Mouse (Mus musculus) C2C12 (cell line): ENCODE measurements around the gene Brca1. TPM values are rescaled to one million over a fixed set of nuclear protein-coding genes. Genes with fewer than 3 reads are reported as not detected.
A peak's percentile ranks its signal among the peaks of the same experiment; 100 is the strongest.
"Not testable (repeated sequence)": the region's sequence is repeated elsewhere in the genome, so short reads cannot be mapped to it uniquely, and the experiment has no call there.

Experiments used
- H3K27me3 ChIP-seq: one replicate; pipeline ENCODE4 v1.6.1; 2011; ENCODE audit not compliant: control insufficient read depth, insufficient read depth, insufficient read length
- H3K36me3 ChIP-seq: one replicate; pipeline ENCODE4 v1.6.1; 2011; ENCODE audit not compliant: control insufficient read depth, insufficient read depth
- H3K4me3 ChIP-seq: one replicate; pipeline ENCODE4 v1.5.1; 2011; ENCODE audit warnings: mild to moderate bottlenecking, control low read depth; ENCODE audit not compliant: poor library complexity, insufficient read depth, severe bottlenecking
- H3K79me2 ChIP-seq: one replicate; pipeline ENCODE4 v1.6.1; 2011; ENCODE audit not compliant: control insufficient read depth, insufficient read depth
- H3K79me3 ChIP-seq: one replicate; pipeline ENCODE4 v1.6.1; 2011; ENCODE audit warnings: low read depth, control low read depth
- H3ac ChIP-seq: one replicate; pipeline ENCODE3; 2011; ENCODE audit warnings: low read depth; ENCODE audit not compliant: control insufficient read depth, insufficient read length
- CEBPB ChIP-seq: IDR thresholded peaks from one replicate; pipeline ENCODE4 v1.6.1; 2011; ENCODE audit warnings: low read depth, mild to moderate bottlenecking, control low read depth, moderate library complexity
- CTCF ChIP-seq: IDR thresholded peaks from one replicate; pipeline ENCODE4 v1.5.1; 2011; ENCODE audit not compliant: control insufficient read depth, insufficient read depth, insufficient read length
- FOSL1 ChIP-seq: IDR thresholded peaks from one replicate; pipeline ENCODE4 v1.8.0; 2011; ENCODE audit warnings: mild to moderate bottlenecking, low read length; ENCODE audit not compliant: poor library complexity, insufficient read depth, severe bottlenecking
- MAX ChIP-seq: IDR thresholded peaks from one replicate; pipeline ENCODE4 v1.6.1; 2011; ENCODE audit warnings: mild to moderate bottlenecking, control low read depth
- MYOD1 ChIP-seq: IDR thresholded peaks from one replicate; pipeline ENCODE4 v1.6.1; 2011; ENCODE audit warnings: low read depth; ENCODE audit not compliant: control insufficient read depth, insufficient read length
- MYOG ChIP-seq: IDR thresholded peaks from one replicate; pipeline ENCODE4 v1.6.1; 2011; ENCODE audit not compliant: control insufficient read depth, insufficient read length; ENCODE audit errors: extremely low read depth
- USF1 ChIP-seq: IDR thresholded peaks from one replicate; pipeline ENCODE4 v1.6.1; 2011; ENCODE audit warnings: low read depth, mild to moderate bottlenecking, control low read depth, moderate library complexity
- polyA plus RNA-seq: library from polyadenylated mRNA; unstranded; fragments of >200 nt; fragmentation: generic; extraction: Trizol; gene quantifications from one replicate; pipeline ENCODE4 v1.2.1, GENCODE M21; 2012; ENCODE audit warnings: missing spikeins

The Brca1 gene
- polyA plus RNA-seq, 1 experiment: 5.2 TPM

DNA sequence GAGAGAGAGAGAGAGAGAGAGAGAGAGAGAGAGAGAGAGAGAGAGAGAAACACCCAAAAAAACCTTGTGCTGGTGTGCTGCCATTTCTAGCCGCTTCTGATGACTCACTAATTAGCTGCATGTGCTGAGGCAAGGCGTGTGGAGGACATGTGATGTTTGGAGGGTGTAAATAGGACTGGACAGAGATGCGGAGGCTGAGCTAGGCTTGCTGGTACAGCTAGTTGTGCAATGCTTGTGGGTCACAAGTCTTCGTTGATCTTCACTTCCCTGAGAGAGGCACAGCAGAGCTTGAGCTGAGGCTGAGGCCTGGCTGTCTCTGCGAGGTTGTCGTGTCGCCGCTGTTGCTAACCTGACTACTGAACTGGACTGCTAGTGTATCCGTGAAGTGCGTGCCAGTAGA, 35.9 kb upstream of the Brca1 start:
- TF ChIP-seq MYOD1: no peak
- no peak for TF ChIP-seq CEBPB
- TF ChIP-seq MAX: no peak
- TF ChIP-seq CTCF: no peak
- TF ChIP-seq MYOG: no peak
- no peak for TF ChIP-seq USF1
- TF ChIP-seq FOSL1: no peak
- Histone ChIP-seq H3K4me3 (no peak overlapping the region), H3K36me3 (peaks cover 7% of the 10 kb centered on the region), H3ac (no peak overlapping the region), H3K79me2 (no peaks in the 10 kb centered on the region), H3K79me3 (no peaks in the 10 kb centered on the region), H3K27me3 (no peaks in the 10 kb centered on the region)

DNA sequence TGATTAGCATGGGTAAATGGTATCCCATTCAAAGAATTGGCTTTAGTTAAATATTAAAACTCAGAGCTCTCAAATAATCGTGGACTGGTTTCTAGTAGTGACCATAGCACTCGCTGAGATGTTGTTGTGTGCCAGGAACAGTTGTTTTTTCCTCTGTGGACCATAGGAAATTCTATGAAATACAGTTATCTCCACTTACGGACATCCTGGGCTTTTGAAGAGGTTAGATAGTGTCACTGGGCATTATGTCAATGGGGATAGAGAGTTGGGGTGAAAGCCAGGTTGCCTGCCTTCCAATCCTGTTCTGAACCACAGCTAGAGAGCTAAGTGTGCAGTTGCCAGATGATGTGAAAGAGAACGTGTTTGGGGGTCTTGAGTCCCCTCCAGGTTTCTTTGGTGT, 34.0 kb upstream of the Brca1 start:
- Histone ChIP-seq H3K27me3 (no peaks in the 10 kb centered on the region), H3K79me3 (no peaks in the 10 kb centered on the region), H3K4me3 (no peak overlapping the region), H3K79me2 (no peaks in the 10 kb centered on the region), H3K36me3 (peaks cover 13% of the 10 kb centered on the region), H3ac (no peak overlapping the region)
- TF ChIP-seq USF1 (no peak), MYOG (no peak), MYOD1 (no peak), FOSL1 (no peak)

DNA sequence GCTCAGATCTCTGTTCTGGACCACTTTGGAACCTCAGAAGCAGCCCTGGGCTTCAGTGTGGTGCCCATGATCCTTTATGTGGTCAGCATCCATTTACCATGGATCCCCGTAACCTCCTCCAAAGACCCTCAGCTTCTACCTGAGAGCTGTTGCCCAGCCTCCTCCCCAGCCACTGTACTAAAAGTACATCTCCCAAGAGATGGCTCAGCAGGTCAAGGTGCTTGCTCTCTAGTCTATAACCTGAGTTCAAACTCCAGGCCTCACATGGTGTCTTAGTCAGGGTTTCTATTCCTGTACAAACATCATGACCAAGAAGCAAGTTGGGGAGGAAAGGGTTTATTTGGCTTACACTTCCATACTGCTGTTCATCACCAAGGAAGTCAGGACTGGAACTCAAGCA, 33.3 kb upstream of the Brca1 start:
- H3K27me3 ChIP-seq, H3K4me3 ChIP-seq, H3ac ChIP-seq, H3K79me2 ChIP-seq, H3K79me3 ChIP-seq: not testable (repeated sequence)
- peaks cover 21% of the 10 kb centered on the region for H3K36me3 ChIP-seq

DNA sequence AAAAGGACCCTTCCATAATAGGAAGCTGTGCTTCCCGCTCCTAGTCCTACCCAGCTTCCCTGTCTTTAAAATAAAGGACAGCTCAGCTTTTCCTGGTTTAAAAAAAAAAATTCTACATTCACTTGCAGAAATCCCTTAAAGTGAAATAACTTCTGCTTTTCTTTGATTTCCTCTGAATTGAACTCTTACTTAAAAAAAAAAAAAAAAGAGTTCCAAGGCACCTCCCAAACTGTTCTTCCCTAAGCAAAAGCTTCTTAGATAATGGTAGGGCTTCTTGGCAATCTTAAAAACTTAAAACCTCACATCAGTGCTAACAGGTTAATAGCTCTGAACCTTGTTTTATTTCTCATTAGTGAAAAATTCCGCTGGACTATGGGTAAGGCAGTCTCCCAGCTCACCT, 31.4 kb upstream of the Brca1 start:
- no peaks in the 10 kb centered on the region for H3K79me2 ChIP-seq
- no peaks in the 10 kb centered on the region for H3K27me3 ChIP-seq
- peaks cover 19% of the 10 kb centered on the region for H3K36me3 ChIP-seq
- H3K79me3 ChIP-seq: no peaks in the 10 kb centered on the region
- H3ac ChIP-seq: no peak overlapping the region
- no peak overlapping the region for H3K4me3 ChIP-seq
- TF ChIP-seq MAX: no peak

DNA sequence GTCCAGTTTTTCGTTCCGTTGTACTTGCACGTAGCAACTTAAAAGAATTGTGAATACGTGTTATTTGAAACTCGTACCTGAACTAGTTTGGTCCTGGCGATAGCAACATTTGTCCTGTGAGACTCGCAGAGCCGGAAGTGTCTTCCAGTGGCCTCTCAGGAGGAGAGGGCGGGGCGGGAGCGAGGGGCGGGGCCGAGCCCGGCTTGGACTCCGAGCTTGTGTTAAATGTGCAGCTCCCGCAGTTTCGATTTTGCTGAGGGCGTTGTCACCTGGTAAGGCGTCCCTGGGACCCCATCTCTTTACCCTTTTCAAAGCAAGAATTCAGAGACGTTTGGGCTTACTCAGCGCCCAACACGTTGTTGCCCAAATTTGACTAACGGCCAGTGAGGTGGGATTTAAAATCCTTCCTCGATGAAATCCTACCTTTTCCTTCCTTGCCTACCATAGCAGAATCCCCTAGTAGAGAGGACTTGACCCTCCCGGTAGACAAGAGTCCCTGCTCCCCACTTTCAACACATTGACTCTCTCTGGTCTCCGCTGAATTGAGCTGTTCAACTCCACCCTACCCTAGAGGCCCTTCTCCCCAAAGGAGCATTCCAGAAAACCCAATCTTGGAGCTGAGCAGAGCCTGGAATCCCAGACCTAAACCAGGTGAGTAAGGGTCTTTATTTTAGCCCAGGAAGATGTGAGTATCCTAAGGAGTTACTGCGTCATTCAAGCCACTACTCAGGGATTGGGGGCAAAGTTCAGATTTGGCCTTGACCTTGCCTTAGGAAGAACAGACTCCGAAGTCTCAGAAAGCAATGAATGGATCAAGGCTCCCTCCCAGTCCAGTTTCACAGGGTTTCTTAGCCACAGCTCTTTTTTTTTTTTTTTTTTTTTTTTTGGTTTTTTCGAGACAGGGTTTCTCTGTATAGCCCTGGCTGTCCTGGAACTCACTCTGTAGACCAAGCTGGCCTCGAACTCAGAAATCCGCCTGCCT, 30.6 kb upstream of the Brca1 start, which contains the start of gene Tmem106a:
TSS of gene Tmem106a (plus strand) at position 189 of the 982 bp plus-strand sequence.
- Histone ChIP-seq H3K27me3 (no peaks in the 10 kb centered on the region), H3K79me2 (no peaks in the 10 kb centered on the region), H3K79me3 (no peaks in the 10 kb centered on the region), H3K36me3 (peaks cover 26% of the 10 kb centered on the region), H3ac (peak within 1 kb of the TSS; percentile 10), H3K4me3 (peak within 1 kb of the TSS; percentile 7)
- TF ChIP-seq MYOD1 (no peak), MYOG (no peak), CTCF (no peak), USF1 (no peak), MAX (no peak), FOSL1 (no peak), CEBPB (no peak)

DNA sequence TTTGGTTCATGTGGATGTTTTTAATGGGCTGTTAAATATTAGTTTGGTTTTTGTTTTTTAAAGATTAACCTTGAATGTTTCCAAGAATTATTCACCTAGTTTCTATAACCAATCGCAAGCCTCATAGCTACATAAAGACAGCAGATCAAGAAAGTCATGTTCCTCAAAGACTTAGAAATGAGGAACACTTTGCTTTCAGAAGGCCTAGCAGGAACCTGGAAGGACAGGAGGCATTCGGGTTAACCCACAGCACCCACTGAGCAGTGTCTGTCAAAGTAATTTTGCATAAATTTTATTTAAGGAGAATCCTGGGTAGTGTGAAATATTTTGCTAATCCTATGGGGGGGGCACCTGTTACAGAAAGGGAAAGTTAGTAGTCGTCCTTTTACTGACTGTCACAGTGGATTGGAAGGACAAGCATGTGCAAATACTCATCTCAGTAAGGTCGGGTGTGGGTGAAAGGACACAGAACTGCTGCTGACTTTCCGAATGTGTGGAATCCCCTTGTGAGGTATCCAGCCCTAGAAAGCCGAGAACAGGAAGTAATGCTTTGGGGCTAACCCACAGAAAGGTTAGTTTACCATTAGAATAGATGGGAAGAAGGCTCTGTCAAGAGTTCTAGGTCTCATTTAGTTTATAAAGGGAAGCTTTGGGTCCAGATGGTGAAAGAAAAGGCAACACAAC, 29.5 kb upstream of the Brca1 start:
- TF ChIP-seq MYOG (no peak), MYOD1 (no peak), MAX (no peak), FOSL1 (no peak), USF1 (no peak), CTCF (no peak), CEBPB (no peak)
- no peaks in the 10 kb centered on the region for H3K79me3 ChIP-seq
- H3K36me3 ChIP-seq: peaks cover 34% of the 10 kb centered on the region
- H3K79me2 ChIP-seq: no peaks in the 10 kb centered on the region
- H3K27me3 ChIP-seq: no peaks in the 10 kb centered on the region
- no peak overlapping the region for H3ac ChIP-seq
- no peak overlapping the region for H3K4me3 ChIP-seq
